Mouse (Mus musculus) bone marrow, adult 2 months (tissue): ENCODE results near the gene Mcm5.

Source experiments
- CTCF ChIP-seq: fragments of 200-500 bp; IDR thresholded peaks from 2 replicates; pipeline ENCODE4 v1.5.1; 2011; ENCODE audit warnings: low read length, control low read depth; ENCODE audit not compliant: control insufficient read depth, insufficient read depth
- POLR2A ChIP-seq: fragments of 200-500 bp; IDR thresholded peaks from 2 replicates; pipeline ENCODE4 v1.6.1; 2011; ENCODE audit warnings: low read depth, mild to moderate bottlenecking, control low read depth, low read length, borderline replicate concordance; ENCODE audit not compliant: control insufficient read depth

GRCm38 (mm10) chr8:75060022-75060421 is 49.3 kb upstream of the Mcm5 start:
- TF ChIP-seq POLR2A = no peak
- TF ChIP-seq CTCF = no peak
